Mouse (Mus musculus) cerebellum, adult 2 months (tissue): ENCODE data around the gene Gm9758.
"Not testable (repeated sequence)": the region's sequence is repeated elsewhere in the genome, so short reads cannot be mapped to it uniquely, and the experiment has no call there.

Experiments used
- CTCF ChIP-seq: fragments of 200-500 bp; IDR thresholded peaks from 2 replicates; pipeline ENCODE4 v1.5.1; 2011; ENCODE audit warnings: low read depth, mild to moderate bottlenecking, control low read depth, low read length, moderate library complexity, borderline replicate concordance; ENCODE audit not compliant: insufficient read depth
- POLR2A ChIP-seq: fragments of 200-500 bp; IDR thresholded peaks from 2 replicates; pipeline ENCODE4 v1.6.1; 2011; ENCODE audit warnings: low read length, control low read depth, borderline replicate concordance; ENCODE audit not compliant: insufficient read depth

DNA sequence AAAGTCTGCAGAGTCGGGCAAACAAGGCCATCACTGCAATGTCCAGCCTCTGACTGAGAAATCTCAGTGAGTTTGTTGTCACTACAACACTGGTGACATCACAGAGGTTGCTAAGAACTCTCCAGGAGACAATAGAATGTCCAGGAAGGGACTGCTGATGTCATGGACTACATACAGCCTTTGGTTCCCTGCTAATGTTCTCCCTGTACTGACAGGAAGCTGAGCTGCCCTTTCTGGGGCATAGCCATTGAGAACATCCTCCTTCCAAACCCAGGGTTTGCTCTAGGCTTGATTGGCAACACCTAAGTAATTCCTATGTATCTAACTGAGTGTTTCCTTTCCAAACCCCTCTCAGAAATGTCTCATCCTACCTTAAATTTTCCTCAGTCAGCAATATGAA, at the start of gene Gm9758:
- not testable (repeated sequence) for TF ChIP-seq CTCF, POLR2A
